Mouse (Mus musculus) CD8-positive naive resting alpha-beta T cell, adult 2 months (primary cell): ENCODE results near the gene Hmcn1.

Experiments used
- DNase-seq, 2 experiments: peaks; one replicate each; pipeline ENCODE4 v3.0.0; 2022; ENCODE audit warnings: low read depth in 2 of 2, low spot score in 2 of 2

The Hmcn1 gene

DNA sequence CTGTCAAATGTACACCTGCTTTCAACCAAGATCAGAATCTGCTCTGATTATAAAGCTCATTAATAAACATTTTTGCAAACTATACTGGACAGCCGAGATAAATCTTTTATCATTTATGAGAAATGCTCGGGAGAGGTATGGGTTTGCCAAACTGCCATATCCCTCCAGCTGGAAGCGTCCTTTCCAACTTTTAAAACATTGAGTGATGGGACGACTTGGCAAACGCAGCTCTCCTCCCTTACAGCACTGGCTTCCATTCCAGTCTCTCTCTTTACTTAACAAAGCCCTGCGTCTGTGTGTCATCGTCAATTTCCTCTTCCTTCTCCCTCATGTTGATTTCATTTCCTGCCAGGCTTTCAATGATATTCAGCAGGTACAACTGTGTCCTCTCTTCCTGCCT lies 114.8 kb downstream of the Hmcn1 start:
- DNase-seq: no peak

GRCm38 (mm10) chr1:150877920-150878319 lies 115.3 kb downstream of the Hmcn1 start:
- DNase-seq: no peak

DNA sequence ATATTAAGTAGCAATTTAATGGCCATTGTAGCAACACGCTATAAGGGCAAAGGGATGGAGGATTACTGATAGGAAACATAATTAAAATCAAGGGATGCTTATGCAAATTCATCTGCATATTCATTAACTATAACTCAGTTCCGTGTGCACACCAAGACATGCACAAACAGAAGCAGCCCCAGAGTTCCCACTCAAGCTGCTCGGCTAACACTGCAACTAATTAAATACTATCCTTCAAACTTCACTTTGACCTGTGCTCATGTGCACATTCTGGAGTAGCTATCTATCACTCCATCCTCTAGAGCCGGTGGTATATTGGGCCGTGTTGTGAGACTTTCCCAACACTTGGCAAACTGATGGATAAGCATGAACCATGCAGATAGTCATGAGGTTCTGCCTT lies 119.2 kb downstream of the Hmcn1 start:
- no peak for DNase-seq

GRCm38 (mm10) chr1:150873231-150873630 lies 120.0 kb downstream of the Hmcn1 start:
- no peak for DNase-seq

DNA sequence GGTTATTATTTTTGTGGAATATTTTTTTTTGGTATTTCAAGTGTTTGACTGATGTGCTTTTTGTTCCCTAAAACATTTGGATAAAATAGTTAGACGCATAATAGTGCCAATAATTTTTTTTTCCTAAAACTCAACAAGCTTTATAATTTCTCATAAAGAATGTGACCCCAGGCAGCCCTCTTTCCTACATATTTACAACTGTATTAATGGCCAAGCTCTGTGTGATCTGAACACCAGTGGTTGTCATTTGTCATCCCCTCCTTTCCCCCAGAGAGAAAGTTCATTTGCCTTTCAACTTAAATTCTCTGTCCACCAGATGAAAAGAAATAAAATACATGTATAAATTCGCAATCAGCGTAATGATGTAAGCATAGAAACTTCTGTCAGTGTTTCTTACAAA lies 121.1 kb downstream of the Hmcn1 start:
- no peak for DNase-seq

DNA sequence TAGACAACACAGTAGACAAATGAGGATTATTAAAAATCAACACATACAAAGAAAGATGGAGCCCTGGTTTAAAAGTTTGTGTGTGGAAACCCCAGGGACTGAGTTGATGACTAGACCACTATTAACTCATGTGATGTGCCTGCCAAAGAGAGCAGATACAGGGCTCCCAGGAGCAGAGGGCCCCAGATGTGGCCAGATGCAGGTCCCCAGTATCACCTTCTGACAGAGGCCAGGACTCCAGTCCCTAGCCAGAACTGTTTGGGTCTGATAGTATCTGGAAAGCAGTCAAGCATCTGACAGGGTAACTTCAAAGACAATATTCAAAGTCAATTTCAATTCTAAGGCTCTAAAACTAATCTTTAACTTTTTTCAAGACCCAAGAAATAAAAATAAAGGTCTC lies 124.0 kb downstream of the Hmcn1 start:
- no peak for DNase-seq

DNA sequence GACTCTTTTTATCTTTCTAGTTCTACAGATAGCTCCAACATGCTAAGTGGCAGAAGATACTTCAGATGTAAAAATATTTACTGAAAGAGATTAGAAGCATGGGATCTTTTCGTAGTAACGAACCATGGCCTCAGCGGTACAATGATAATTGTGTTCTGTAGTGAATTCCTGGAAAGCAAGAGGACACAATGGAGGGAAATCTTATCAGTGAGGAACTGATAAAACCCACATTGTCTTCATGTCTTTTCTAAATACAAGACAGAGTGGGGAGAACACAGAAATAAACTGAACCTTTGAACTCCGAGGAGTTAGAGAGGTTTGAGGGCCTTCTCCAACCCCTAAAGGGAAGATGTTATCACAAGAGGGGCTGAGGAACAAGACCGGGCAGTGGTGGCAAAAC lies 126.6 kb downstream of the Hmcn1 start:
- no peak for DNase-seq

- no peak for DNase-seq
Observed at GRCm38 (mm10) chr1:150857779-150858178, 135.5 kb downstream of the Hmcn1 start.

GRCm38 (mm10) chr1:150833448-150833847 lies 159.8 kb downstream of the Hmcn1 start:
- no peak for DNase-seq

DNA sequence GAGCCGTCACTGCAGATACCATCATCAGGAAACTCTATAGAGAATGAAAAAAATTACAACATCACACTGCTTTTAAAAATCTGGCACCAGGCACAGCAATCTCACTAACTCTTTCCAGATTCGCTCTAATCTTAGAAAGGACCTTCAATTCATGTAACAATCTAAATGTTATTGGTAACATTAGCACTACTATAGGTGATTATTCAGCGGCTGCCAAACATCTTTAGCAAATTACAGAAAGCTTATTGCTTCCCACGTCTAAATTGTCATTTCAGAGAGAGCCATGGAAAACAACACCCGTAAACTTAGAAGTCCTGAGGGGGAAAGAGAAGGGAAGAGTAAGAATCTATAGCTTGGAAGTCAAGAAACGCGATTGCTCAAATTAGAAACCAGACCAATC lies 163.4 kb downstream of the Hmcn1 start:
- no peak for DNase-seq

DNA sequence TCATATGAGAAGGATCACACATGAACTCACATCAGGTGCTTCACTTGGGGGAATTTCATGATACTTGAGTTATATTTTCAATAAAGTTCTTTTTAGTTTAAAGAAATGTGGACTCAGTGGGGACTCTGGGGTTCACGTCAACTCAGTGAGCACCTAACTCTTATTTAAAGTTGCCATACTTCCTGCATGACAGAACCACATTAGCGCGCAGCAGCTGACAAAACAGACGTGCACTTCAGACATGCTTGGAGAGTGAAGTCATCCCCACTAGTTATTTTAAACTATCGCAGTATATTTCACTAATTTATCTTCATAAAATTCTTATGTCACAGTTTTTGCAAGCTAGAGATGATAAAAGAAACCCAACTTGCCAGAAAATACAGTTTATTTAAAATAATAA lies 166.1 kb downstream of the Hmcn1 start:
- DNase-seq: no peak

GRCm38 (mm10) chr1:150824334-150825005 lies 168.8 kb downstream of the Hmcn1 start:
- DNase-seq: no peak

GRCm38 (mm10) chr1:150816035-150816807 lies 177.0 kb downstream of the Hmcn1 start:
- DNase-seq: no peak

GRCm38 (mm10) chr1:150814917-150815316 lies 178.3 kb downstream of the Hmcn1 start:
- no peak for DNase-seq

DNA sequence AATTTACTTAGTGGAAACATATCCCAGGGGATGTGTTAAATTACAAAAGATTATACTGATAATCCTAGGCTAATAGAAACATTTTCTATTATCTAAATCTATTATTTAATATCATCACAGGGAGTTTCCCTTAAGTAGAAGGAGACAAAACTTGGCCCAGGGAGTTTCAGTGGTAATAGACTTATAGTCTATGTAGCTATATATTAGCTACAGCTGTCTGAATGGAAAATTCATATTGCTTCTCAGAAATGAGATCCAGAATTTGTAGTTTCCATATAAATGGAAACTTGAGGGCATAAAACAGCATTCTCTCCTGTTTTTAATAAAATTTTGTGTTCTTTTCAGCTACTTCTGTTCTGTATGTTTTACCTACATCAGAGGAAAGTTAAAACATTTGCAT lies 179.9 kb downstream of the Hmcn1 start:
- no peak for DNase-seq

GRCm38 (mm10) chr1:150806864-150807263 lies 186.4 kb downstream of the Hmcn1 start:
- no peak for DNase-seq

DNA sequence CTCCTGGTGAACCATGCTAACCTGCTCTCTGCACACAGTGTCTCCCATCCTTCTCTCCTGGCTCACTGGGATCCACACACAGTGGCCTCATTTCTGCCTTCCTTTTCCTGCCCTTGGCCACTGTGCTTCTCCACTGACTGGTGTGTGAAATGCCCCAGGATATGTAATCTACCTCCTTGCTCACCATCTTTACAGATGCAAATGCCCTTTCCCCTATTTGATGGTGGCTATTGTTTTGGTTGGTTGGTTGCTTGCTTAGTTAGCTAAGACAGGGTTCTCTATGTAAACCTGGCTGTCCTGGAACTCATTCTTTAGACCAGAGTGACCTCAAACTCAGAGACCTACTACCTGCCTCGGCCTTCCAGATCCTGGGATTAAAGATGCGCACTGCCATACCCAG lies 187.8 kb downstream of the Hmcn1 start:
- no peak for DNase-seq

DNA sequence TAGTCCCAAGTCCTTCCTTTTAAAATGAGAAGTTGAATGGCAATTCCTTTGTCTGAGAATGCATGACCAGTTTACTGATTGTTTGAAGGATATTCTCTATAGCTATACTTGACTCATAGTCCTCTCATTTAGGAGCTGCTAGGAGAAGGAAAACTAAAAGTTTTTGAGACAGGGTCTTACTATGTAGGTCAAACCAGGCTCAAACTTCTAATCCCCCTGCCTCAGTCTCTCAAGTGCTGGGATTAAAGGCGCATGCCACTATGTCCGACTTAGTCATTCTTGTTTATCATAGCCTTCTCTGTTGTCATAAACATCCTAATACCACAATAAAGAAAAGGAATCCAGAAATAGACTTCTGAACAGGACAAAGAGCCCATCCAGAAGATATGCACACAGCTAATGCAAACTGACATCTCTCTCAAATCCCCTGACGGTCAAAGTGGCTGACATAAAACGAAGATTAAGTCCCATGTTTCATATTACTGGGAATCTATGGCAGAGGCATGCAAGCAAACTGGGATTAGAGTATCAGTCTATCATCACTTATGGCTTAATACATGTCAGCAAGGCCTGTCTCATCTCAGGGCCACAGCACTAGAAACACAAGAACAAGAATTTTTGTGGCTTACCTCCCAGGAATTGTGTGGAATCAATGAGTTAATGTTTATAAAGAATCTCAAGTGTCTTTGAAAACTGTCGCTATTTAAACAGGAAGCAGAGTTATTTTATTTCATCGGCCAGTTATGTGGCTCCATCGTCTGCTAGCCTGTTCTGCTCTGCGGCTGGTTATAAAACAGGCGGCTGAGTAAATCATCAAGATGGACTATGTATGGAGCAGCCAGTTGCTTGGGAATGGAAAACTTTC lies 188.8 kb downstream of the Hmcn1 start:
- DNase-seq: no peak

DNA sequence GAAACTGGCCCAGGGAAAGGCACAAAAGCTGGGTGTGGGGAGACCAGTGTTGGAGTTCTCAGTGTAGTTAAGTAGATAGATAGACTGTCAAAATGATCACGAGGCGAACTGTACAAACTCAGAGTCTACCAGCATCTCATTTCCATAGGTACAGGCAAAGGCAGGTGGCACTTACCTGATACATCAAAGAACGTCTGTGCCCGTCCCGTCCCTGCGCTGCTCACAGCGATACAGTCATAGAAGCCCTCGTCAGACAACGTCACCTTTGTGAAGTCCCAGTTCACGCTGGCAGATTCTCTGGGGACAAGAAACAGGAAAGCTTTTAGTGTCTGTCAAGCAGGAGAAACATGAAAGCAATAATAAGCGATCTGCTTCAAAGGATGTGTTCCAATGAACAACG lies 190.6 kb downstream of the Hmcn1 start:
- no peak for DNase-seq

- DNase-seq: no peak
Observed at GRCm38 (mm10) chr1:150800611-150801263, 192.5 kb downstream of the Hmcn1 start.

- DNase-seq: no peak
Observed at GRCm38 (mm10) chr1:150798651-150799050, 194.6 kb downstream of the Hmcn1 start.
